Mouse (Mus musculus) gastrocnemius, adult 2 months (tissue): ENCODE measurements around the gene Ptgis. TPM values are rescaled to one million over a fixed set of nuclear protein-coding genes. Genes with fewer than 3 reads are reported as not detected.

ENCODE experiments used
- DNase-seq: peaks from one replicate; pipeline ENCODE4 v3.0.0; 2022
- H3K27ac ChIP-seq: fragments of 200-600 bp; 2 replicates; pipeline ENCODE4 v1.8.1; 2022; ENCODE audit warnings: mild to moderate bottlenecking
- H3K4me3 ChIP-seq: fragments of 200-600 bp; 2 replicates; pipeline ENCODE4 v1.8.1; 2022; ENCODE audit warnings: mild to moderate bottlenecking, moderate library complexity
- CTCF ChIP-seq: fragments of 200-600 bp; IDR thresholded peaks from 2 replicates; pipeline ENCODE4 v1.8.1; 2022; ENCODE audit warnings: antibody characterized with exemption, mild to moderate bottlenecking, moderate library complexity
- intact Hi-C: fragments of 180-260 bp; cut with DNase I; formaldehyde crosslinking; loops from one replicate; pipeline ENCODE4 v1.15.1; 2025
- total RNA-seq, 2 experiments: library from RNA; stranded (reverse); gene quantifications; 2 replicates each; pipeline ENCODE4 v1.2.3; 2021

Gene Ptgis
- total RNA-seq, 2 experiments from 2014 or later = 1.7 to 5.2 TPM

GRCm38 (mm10) chr2:167254808-167255207 lies 14.4 kb upstream of the Ptgis start:
- TF ChIP-seq CTCF = no peak
- peak overlapping the region; percentile 81 for H3K27ac ChIP-seq
- intact Hi-C loops = no loop called here

GRCm38 (mm10) chr2:167254185-167254584 lies 13.8 kb upstream of the Ptgis start:
- peak; percentile 89 for DNase-seq
- H3K27ac ChIP-seq = peak overlapping the region; percentile 81
- intact Hi-C loops = no loop called here
- no peak overlapping the region for H3K4me3 ChIP-seq
- TF ChIP-seq CTCF = no peak

More at GRCm38 (mm10) chr2:167254808-167255207, 14.4 kb upstream of the Ptgis start:
- no peak overlapping the region for H3K4me3 ChIP-seq
- DNase-seq = no peak

- no peak overlapping the region for H3K4me3 ChIP-seq
- intact Hi-C loops = no loop called here
- peak overlapping the region; percentile 81 for H3K27ac ChIP-seq
- no peak for DNase-seq
- TF ChIP-seq CTCF = no peak
These were observed 13.1 kb upstream of the Ptgis start for GRCm38 (mm10) chr2:167253476-167253875.

GRCm38 (mm10) chr2:167252057-167252687 lies 11.8 kb upstream of the Ptgis start:
- intact Hi-C loops = no loop called here
- DNase-seq = peak; percentile 63
- no peak for TF ChIP-seq CTCF
- no peak overlapping the region for H3K4me3 ChIP-seq
- peak overlapping the region; percentile 63 for H3K27ac ChIP-seq

- intact Hi-C loops = no loop called here
- H3K27ac ChIP-seq = peak overlapping the region; percentile 63
- peak overlapping the region; percentile 17; the same call in 1 of the 2 replicates for H3K4me3 ChIP-seq
- no peak for TF ChIP-seq CTCF
- peak; percentile 59 for DNase-seq
These were observed 10.4 kb upstream of the Ptgis start for GRCm38 (mm10) chr2:167250736-167251337.

GRCm38 (mm10) chr2:167250003-167250735 lies 9.8 kb upstream of the Ptgis start:
- intact Hi-C loops = no loop called here
- H3K27ac ChIP-seq = peak overlapping the region; percentile 56
- no peak for TF ChIP-seq CTCF

GRCm38 (mm10) chr2:167249591-167249990 lies 9.2 kb upstream of the Ptgis start:
- Histone ChIP-seq H3K27ac (peak overlapping the region; percentile 56; the same call in 1 of the 2 replicates), H3K4me3 (no peak overlapping the region)
- no peak for DNase-seq
- no peak for TF ChIP-seq CTCF
- intact Hi-C loops = no loop called here

More at GRCm38 (mm10) chr2:167250003-167250735, 9.8 kb upstream of the Ptgis start:
- DNase-seq = no peak
- no peak overlapping the region for H3K4me3 ChIP-seq

GRCm38 (mm10) chr2:167247823-167248222 lies 7.4 kb upstream of the Ptgis start:
- intact Hi-C loops = no loop called here
- DNase-seq = no peak
- no peak for TF ChIP-seq CTCF
- Histone ChIP-seq H3K27ac (no peak overlapping the region), H3K4me3 (no peak overlapping the region)

- Histone ChIP-seq H3K4me3 (no peak overlapping the region), H3K27ac (no peak overlapping the region)
- no peak for DNase-seq
- intact Hi-C loops = no loop called here
- no peak for TF ChIP-seq CTCF
These were observed 6.3 kb upstream of the Ptgis start for GRCm38 (mm10) chr2:167246704-167247103.

GRCm38 (mm10) chr2:167244892-167245291 lies 4.5 kb upstream of the Ptgis start:
- intact Hi-C loops = no loop called here
- Histone ChIP-seq H3K27ac (no peak overlapping the region), H3K4me3 (no peak overlapping the region)
- peak; percentile 37; the same call in 1 of the 2 replicates for TF ChIP-seq CTCF
- DNase-seq = no peak

GRCm38 (mm10) chr2:167243831-167244563 lies 3.6 kb upstream of the Ptgis start:
- no peak for TF ChIP-seq CTCF
- Histone ChIP-seq H3K4me3 (no peak overlapping the region), H3K27ac (no peak overlapping the region)
- DNase-seq = no peak
- intact Hi-C loops = no loop called here

GRCm38 (mm10) chr2:167239262-167239661 lies 1.1 kb downstream of the Ptgis start:
- DNase-seq = no peak
- H3K4me3 ChIP-seq = peak overlapping the region; percentile 70
- intact Hi-C loops = no loop called here
- peak overlapping the region; percentile 64 for H3K27ac ChIP-seq
- TF ChIP-seq CTCF = no peak
